Mouse (Mus musculus) MEL (cell line): Measurements from ENCODE around the gene Per3. TPM values are rescaled to one million over a fixed set of nuclear protein-coding genes. Genes with fewer than 3 reads are reported as not detected.

Experiments used
- DNase-seq: peaks from one replicate; pipeline ENCODE4 v3.0.0; 2011; ENCODE audit warnings: low read depth, low spot score
- H3K27ac ChIP-seq: 2 replicates; pipeline ENCODE4 v1.5.1; 2012; ENCODE audit warnings: low read depth, mild to moderate bottlenecking, control low read depth, low read length, moderate library complexity; ENCODE audit not compliant: control insufficient read depth
- H3K27me3 ChIP-seq, 2 experiments: fragments of 150-350 bp in 1 of 2; sonication (generic) in 1 of 2; 2 replicates each; pipeline ENCODE4 v1.6.1; 2012; ENCODE audit warnings: low read length in 2 of 2, mild to moderate bottlenecking in 2 of 2, improper control_type of control experiment in 1 of 2, moderate library complexity in 1 of 2; ENCODE audit not compliant: insufficient read depth in 2 of 2, control insufficient read depth in 1 of 2
- H3K36me3 ChIP-seq, 2 experiments: 2 replicates each; pipeline ENCODE4 v1.6.1; 2012 to 2014; ENCODE audit warnings: low read length in 2 of 2, improper control_type of control experiment in 1 of 2, inconsistent platforms in 1 of 2, mild to moderate bottlenecking in 1 of 2; ENCODE audit not compliant: insufficient read depth in 2 of 2, control insufficient read depth in 1 of 2
- H3K4me1 ChIP-seq, 2 experiments: fragments of 150-350 bp in 1 of 2; sonication (generic) in 1 of 2; 2 replicates each; pipeline ENCODE4 v1.6.1; 2012; ENCODE audit warnings: low read length in 2 of 2, improper control_type of control experiment in 1 of 2, mild to moderate bottlenecking in 1 of 2; ENCODE audit not compliant: insufficient read depth in 2 of 2, control insufficient read depth in 1 of 2
- H3K4me3 ChIP-seq, 2 experiments: fragments of 150-350 bp in 1 of 2; sonication (generic) in 1 of 2; 2 replicates each; pipeline ENCODE4 v1.5.1; 2012; ENCODE audit warnings: low read depth in 2 of 2, low read length in 2 of 2, mild to moderate bottlenecking in 2 of 2, moderate library complexity in 2 of 2, control low read depth in 1 of 2, improper control_type of control experiment in 1 of 2; ENCODE audit not compliant: control insufficient read depth in 1 of 2, insufficient read depth in 1 of 2
- H3K79me2 ChIP-seq: 2 replicates; pipeline ENCODE4 v1.6.1; 2012; ENCODE audit warnings: mild to moderate bottlenecking, low read length, moderate library complexity; ENCODE audit not compliant: control insufficient read depth, poor library complexity, insufficient read depth
- H3K9ac ChIP-seq: 2 replicates; pipeline ENCODE4 v1.6.1; 2012; ENCODE audit warnings: low read depth, mild to moderate bottlenecking, control low read depth, low read length, moderate library complexity; ENCODE audit not compliant: control insufficient read depth, poor library complexity, severe bottlenecking
- H3K9me3 ChIP-seq: fragments of 150-350 bp; sonication (generic); replicated peaks from 2 replicates; pipeline ENCODE4 v1.6.1; 2012; ENCODE audit warnings: mild to moderate bottlenecking, low read length, improper control_type of control experiment, moderate library complexity; ENCODE audit not compliant: insufficient read depth
- BHLHE40 ChIP-seq: IDR thresholded peaks from 2 replicates; pipeline ENCODE4 v1.6.1; 2012; ENCODE audit warnings: low read depth, mild to moderate bottlenecking, inconsistent platforms, low read length, improper control_type of control experiment, borderline replicate concordance
- CHD1 ChIP-seq: IDR thresholded peaks from 2 replicates; pipeline ENCODE4 v1.6.1; 2012; ENCODE audit warnings: low read depth, mild to moderate bottlenecking, inconsistent platforms, low read length, improper control_type of control experiment
- CHD2 ChIP-seq: IDR thresholded peaks from 2 replicates; pipeline ENCODE4 v1.6.1; 2011; ENCODE audit warnings: low read length, improper control_type of control experiment
- CTCF ChIP-seq, 3 experiments: IDR thresholded peaks in 2 of 3; conservative IDR thresholded peaks in 1 of 3; 2 replicates each; pipeline ENCODE4 v1.5.1; 2011 to 2012; ENCODE audit warnings: low read length in 3 of 3, low read depth in 2 of 3, mild to moderate bottlenecking in 2 of 3, improper control_type of control experiment in 1 of 3, inconsistent platforms in 1 of 3, mixed read lengths in 1 of 3, moderate library complexity in 1 of 3; ENCODE audit not compliant: control insufficient read depth in 1 of 3, insufficient read depth in 1 of 3, poor library complexity in 1 of 3, severe bottlenecking in 1 of 3
- ELF1 ChIP-seq: IDR thresholded peaks from 2 replicates; pipeline ENCODE4 v1.6.1; 2014; ENCODE audit warnings: low read depth, mild to moderate bottlenecking, inconsistent platforms, low read length, improper control_type of control experiment, moderate library complexity
- GATA1 ChIP-seq: IDR thresholded peaks from 2 replicates; pipeline ENCODE4 v1.6.1; 2011; ENCODE audit warnings: low read depth, low read length, improper control_type of control experiment
- HCFC1 ChIP-seq: IDR thresholded peaks from 2 replicates; pipeline ENCODE4 v1.6.1; 2012; ENCODE audit warnings: low read depth, mild to moderate bottlenecking, inconsistent platforms, low read length, improper control_type of control experiment, moderate library complexity
- JUND ChIP-seq: IDR thresholded peaks from 2 replicates; pipeline ENCODE4 v1.6.1; 2011; ENCODE audit warnings: low read depth, mild to moderate bottlenecking, improper control_type of control experiment, low read length
- MAFK ChIP-seq: IDR thresholded peaks from 2 replicates; pipeline ENCODE4 v1.6.1; 2011; ENCODE audit warnings: low read depth, mild to moderate bottlenecking, low read length, improper control_type of control experiment, borderline replicate concordance
- MAX ChIP-seq: IDR thresholded peaks from 2 replicates; pipeline ENCODE4 v1.6.1; 2011; ENCODE audit warnings: low read length, improper control_type of control experiment
- MAZ ChIP-seq: IDR thresholded peaks from 2 replicates; pipeline ENCODE4 v1.6.1; 2012; ENCODE audit warnings: low read depth, mild to moderate bottlenecking, inconsistent platforms, low read length, improper control_type of control experiment
- MXI1 ChIP-seq: IDR thresholded peaks from 2 replicates; pipeline ENCODE4 v1.6.1; 2011; ENCODE audit warnings: mild to moderate bottlenecking, low read depth, low read length, improper control_type of control experiment
- MYB ChIP-seq: IDR thresholded peaks from 2 replicates; pipeline ENCODE4 v1.6.1; 2011; ENCODE audit warnings: mild to moderate bottlenecking, low read depth, low read length, improper control_type of control experiment
- MYC ChIP-seq: IDR thresholded peaks from 2 replicates; pipeline ENCODE4 v1.6.1; 2011; ENCODE audit warnings: low read depth, mild to moderate bottlenecking, low read length, improper control_type of control experiment, moderate library complexity
- NELFE ChIP-seq: IDR thresholded peaks from 2 replicates; pipeline ENCODE4 v1.6.1; 2011; ENCODE audit warnings: low read depth, low read length, improper control_type of control experiment
- POLR2A ChIP-seq, 2 experiments: IDR thresholded peaks; 2 replicates each; pipeline ENCODE4 v1.6.1; 2011 to 2012; ENCODE audit warnings: low read length in 2 of 2, mild to moderate bottlenecking in 2 of 2, control low read depth in 1 of 2, improper control_type of control experiment in 1 of 2, low read depth in 1 of 2, moderate library complexity in 1 of 2; ENCODE audit not compliant: control insufficient read depth in 1 of 2, insufficient read depth in 1 of 2, poor library complexity in 1 of 2
- POLR2AphosphoS2 ChIP-seq: IDR thresholded peaks from 2 replicates; pipeline ENCODE4 v1.6.1; 2011; ENCODE audit warnings: low read length, improper control_type of control experiment
- POLR2AphosphoS5 ChIP-seq: IDR thresholded peaks from 2 replicates; pipeline ENCODE4 v1.6.1; 2012; ENCODE audit warnings: low read depth, borderline replicate concordance, mild to moderate bottlenecking, inconsistent platforms, low read length, moderate library complexity, mixed read lengths
- RAD21 ChIP-seq: IDR thresholded peaks from 2 replicates; pipeline ENCODE4 v1.6.1; 2011; ENCODE audit warnings: mild to moderate bottlenecking, low read depth, low read length, improper control_type of control experiment
- RCOR1 ChIP-seq: IDR thresholded peaks from 2 replicates; pipeline ENCODE4 v1.6.1; 2012; ENCODE audit warnings: low read depth, mild to moderate bottlenecking, inconsistent platforms, low read length, improper control_type of control experiment
- SMC3 ChIP-seq: IDR thresholded peaks from 2 replicates; pipeline ENCODE4 v1.6.1; 2011; ENCODE audit warnings: low read depth, low read length, improper control_type of control experiment
- TAL1 ChIP-seq: IDR thresholded peaks from 2 replicates; pipeline ENCODE4 v1.6.1; 2012; ENCODE audit warnings: mild to moderate bottlenecking, inconsistent platforms, low read length, moderate library complexity, mixed read lengths
- UBTF ChIP-seq: IDR thresholded peaks from 2 replicates; pipeline ENCODE4 v1.6.1; 2012; ENCODE audit warnings: low read depth, mild to moderate bottlenecking, inconsistent platforms, low read length, improper control_type of control experiment, moderate library complexity, borderline replicate concordance; ENCODE audit not compliant: insufficient read depth
- USF1 ChIP-seq: IDR thresholded peaks from 2 replicates; pipeline ENCODE4 v1.6.1; 2014; ENCODE audit warnings: low read depth, mild to moderate bottlenecking, inconsistent platforms, low read length, improper control_type of control experiment, moderate library complexity
- USF2 ChIP-seq, 2 experiments: IDR thresholded peaks; 2 replicates each; pipeline ENCODE4 v1.6.1; 2011 to 2012; ENCODE audit warnings: improper control_type of control experiment in 2 of 2, low read length in 2 of 2, borderline replicate concordance in 1 of 2, inconsistent platforms in 1 of 2, low read depth in 1 of 2, mild to moderate bottlenecking in 1 of 2; ENCODE audit not compliant: insufficient read depth in 1 of 2
- ZMIZ1 ChIP-seq: IDR thresholded peaks from 2 replicates; pipeline ENCODE4 v1.6.1; 2012; ENCODE audit warnings: low read depth, mild to moderate bottlenecking, inconsistent platforms, low read length, improper control_type of control experiment, moderate library complexity
- ZNF384 ChIP-seq: IDR thresholded peaks from 2 replicates; pipeline ENCODE4 v1.6.1; 2012; ENCODE audit warnings: low read depth, mild to moderate bottlenecking, inconsistent platforms, low read length, improper control_type of control experiment
- polyA plus RNA-seq, 2 experiments: library from polyadenylated mRNA; stranded (reverse) in 1 of 2; unstranded in 1 of 2; fragments of >175 nt in 1 of 2; fragments of >200 nt in 1 of 2; gene quantifications; 2 replicates each; pipeline versions ENCODE4 v1.2.1 to v1.2.4; 2012; ENCODE audit warnings: low replicate concordance in 2 of 2, low read depth in 1 of 2; ENCODE audit not compliant: insufficient read length in 2 of 2, insufficient read depth in 1 of 2, missing spikeins in 1 of 2
- total RNA-seq: library from RNA; depleted of rRNA; stranded (reverse); fragments of 300-350 nt; gene quantifications from 2 replicates; pipeline ENCODE4 v1.2.3, GENCODE M21; 2012

Per3 gene
- total and polyA plus RNA-seq, 3 experiments, result 3.1 to 4.5 TPM; not detected in 1

DNA sequence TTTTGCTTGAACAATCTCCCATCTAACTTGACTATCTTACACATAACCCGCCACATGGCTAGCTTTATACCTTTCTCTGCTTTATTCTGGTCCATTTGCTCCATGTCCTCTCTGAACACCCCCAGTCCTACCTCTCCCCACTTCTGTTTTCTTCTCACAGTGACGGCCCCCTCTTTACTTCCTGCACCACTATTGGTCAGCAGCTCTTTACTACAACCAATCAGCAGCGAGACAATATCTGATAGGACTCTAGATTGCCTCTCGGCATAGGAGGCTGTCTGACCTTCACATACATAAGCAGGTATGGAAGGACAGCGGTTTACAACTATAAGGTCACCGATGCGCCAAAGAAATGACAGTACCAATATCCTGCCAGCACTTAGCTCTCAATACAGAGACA is 7.9 kb downstream of the Per3 start:
- no peaks in the 10 kb centered on the region for H3K4me1 ChIP-seq
- TF ChIP-seq JUND, result no peak
- TF ChIP-seq RCOR1, result no peak
- no peak for TF ChIP-seq POLR2A (IDR thresholded peaks at IDR 0.05; ENCODE audit: control insufficient read depth in 1 of 2, insufficient read depth in 1 of 2, low read depth in 1 of 2, low read length in 2 of 2, poor library complexity in 1 of 2)

DNA sequence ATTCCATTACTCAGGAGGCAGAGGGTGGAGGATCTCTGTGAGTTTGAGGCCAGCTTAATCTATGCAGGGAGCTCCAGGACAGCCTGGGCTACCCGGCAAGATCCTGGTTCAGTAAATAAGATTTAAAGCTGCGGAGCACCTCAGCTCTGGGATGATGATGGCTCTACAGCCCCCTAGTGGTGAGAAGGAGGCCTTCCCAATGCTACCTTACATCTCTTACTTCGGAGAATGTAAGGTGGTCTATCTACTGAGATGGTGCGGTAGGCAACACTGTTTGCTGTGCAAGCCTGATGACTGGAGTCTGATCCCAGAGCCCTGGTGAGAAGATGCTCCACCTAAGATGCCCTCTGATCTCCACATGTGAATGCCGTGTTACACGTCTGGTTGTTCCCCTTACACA is 17.5 kb downstream of the Per3 start:
- Histone ChIP-seq H3K79me2 (no peaks in the 10 kb centered on the region), H3K4me3 (no peak overlapping the region), H3K27ac (no peak overlapping the region), H3K4me1 (no peaks in the 10 kb centered on the region), H3K9me3 (no peaks in the 10 kb centered on the region), H3K9ac (no peak overlapping the region), H3K36me3 (no peaks in the 10 kb centered on the region), H3K27me3 (no peaks in the 10 kb centered on the region)
- TF ChIP-seq USF1 (no peak), MAX (no peak), CTCF (IDR thresholded peaks at IDR 0.05 in 2 of 3, conservative IDR thresholded peaks at IDR 0.05 in 1 of 3; ENCODE audit: control insufficient read depth in 1 of 3, insufficient read depth in 1 of 3, low read depth in 2 of 3, low read length in 3 of 3, poor library complexity in 1 of 3, severe bottlenecking in 1 of 3) (peak; percentile 63 to 82 (median 67)), MYB (no peak), BHLHE40 (no peak), RAD21 (peak; percentile 18), MAFK (no peak), MXI1 (no peak), ELF1 (no peak), SMC3 (peak; percentile 29), MAZ (no peak)
- peak; percentile 54 for DNase-seq

More for the DNA sequence above, 7.9 kb downstream of the Per3 start:
- Histone ChIP-seq H3K27me3 (no peaks in the 10 kb centered on the region), H3K9me3 (no peaks in the 10 kb centered on the region), H3K4me3 (no peak overlapping the region), H3K79me2 (no peaks in the 10 kb centered on the region), H3K36me3 (no peaks in the 10 kb centered on the region), H3K9ac (no peak overlapping the region), H3K27ac (no peak overlapping the region)
- peak; percentile 52 for DNase-seq

DNA sequence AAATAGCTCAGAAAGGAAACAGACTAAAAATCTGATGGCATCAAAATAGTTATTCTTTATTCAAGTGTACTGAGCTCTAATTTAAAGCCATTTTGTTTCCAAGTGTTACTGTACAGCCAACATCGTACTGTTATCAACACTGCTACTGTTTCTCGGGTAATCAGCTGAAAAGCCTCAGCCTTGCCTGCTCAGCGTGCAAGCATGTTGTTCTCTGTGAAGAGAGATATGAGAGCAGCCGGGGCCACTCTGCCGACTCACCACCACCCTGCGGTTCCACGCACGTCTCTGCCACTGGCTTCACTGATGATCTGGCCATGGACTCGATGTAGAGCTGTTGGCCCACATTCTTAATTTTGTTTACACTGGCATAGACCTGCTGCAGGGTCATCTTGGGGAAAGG is 20.3 kb downstream of the Per3 start:
- H3K27me3 ChIP-seq, result no peaks in the 10 kb centered on the region
- H3K9ac ChIP-seq, result no peak overlapping the region
- H3K4me1 ChIP-seq, result no peaks in the 10 kb centered on the region
- no peaks in the 10 kb centered on the region for H3K9me3 ChIP-seq
- DNase-seq, result peak; percentile 30
- no peak overlapping the region for H3K4me3 ChIP-seq
- H3K79me2 ChIP-seq, result no peaks in the 10 kb centered on the region
- H3K36me3 ChIP-seq, result no peaks in the 10 kb centered on the region
- no peak overlapping the region for H3K27ac ChIP-seq
- TF ChIP-seq POLR2AphosphoS5 (no peak), MYC (no peak), ZMIZ1 (no peak), CHD2 (no peak), CHD1 (no peak), POLR2A (IDR thresholded peaks at IDR 0.05; ENCODE audit: control insufficient read depth in 1 of 2, insufficient read depth in 1 of 2, low read depth in 1 of 2, low read length in 2 of 2, poor library complexity in 1 of 2) (no peak), NELFE (no peak), GATA1 (peak; percentile 20; the same call in 1 of the 2 replicates), MAZ (no peak), MAX (no peak), SMC3 (no peak), HCFC1 (no peak), TAL1 (no peak), RAD21 (no peak), ZNF384 (no peak), UBTF (no peak), POLR2AphosphoS2 (no peak), USF1 (no peak), RCOR1 (no peak), USF2 (IDR thresholded peaks at IDR 0.05; ENCODE audit: borderline replicate concordance in 1 of 2, insufficient read depth in 1 of 2, low read depth in 1 of 2, low read length in 2 of 2) (no peak)
